Comparison of ENCODE assay signal across 13 mouse cellular contexts in the genomic region with DNA sequence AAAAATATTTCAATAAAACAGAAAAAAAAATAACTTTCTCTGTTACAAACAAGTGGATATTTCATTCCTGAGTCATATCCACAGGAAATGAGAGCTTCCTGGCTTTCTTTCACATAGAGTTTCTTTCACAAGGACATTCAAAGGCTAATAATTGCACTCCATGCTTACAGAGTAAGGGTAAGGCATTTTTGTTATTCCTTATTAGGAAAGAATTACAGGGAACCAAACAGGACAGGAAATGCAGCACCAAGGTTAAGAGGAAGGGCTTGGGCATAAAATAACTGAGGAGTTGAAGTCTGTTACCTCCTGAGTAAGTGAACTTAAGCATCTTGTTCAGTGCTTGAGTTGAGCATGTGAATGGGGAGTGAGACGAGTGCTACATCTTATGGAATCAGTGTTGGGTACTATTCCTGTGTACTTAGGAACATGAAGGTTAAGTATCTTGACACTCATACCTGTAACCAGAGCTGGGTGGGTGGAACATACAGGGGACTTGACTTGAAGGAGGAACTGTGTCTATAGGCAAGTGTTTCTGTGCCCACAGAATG. TPM values are rescaled to one million over a fixed set of nuclear protein-coding genes. Genes with fewer than 3 reads are reported as not detected.
A peak's percentile ranks its signal among the peaks of the same experiment; 100 is the strongest.
DNase-seq lines count a peak whose midpoint lies in the region; ATAC-seq lines count a peak whose summit lies in the region.
"Had no signal": no experiment of that assay in that cellular context is flagged by ENCODE, and none has a peak within 500 bp of the region (broad histone marks: within the 10 kb centered on the region; RNA-seq: fewer than 3 reads in every experiment).

No protein-coding gene starts in this region.

- H3K4me3 ChIP-seq in heart, embryonic 12.5 days, result no peak overlapping the region
- no peak overlapping the region for H3K4me3 ChIP-seq in heart, embryonic 13.5 days
- H3K4me3 ChIP-seq in neural tube, embryonic 15.5 days (replicated peaks), result no peak overlapping the region
- H3K4me3 ChIP-seq: forebrain, embryonic 12.5 days; midbrain, embryonic 10.5 days had no signal

- 59% methylated on average over 1 of the region's 1 CpGs for WGBS in heart, embryonic 12.5 days
- 49% methylated on average over 1 of the region's 1 CpGs for WGBS in heart, embryonic 13.5 days
- WGBS in neural tube, embryonic 15.5 days, result 84% methylated on average over 1 of the region's 1 CpGs

- no peak for DNase-seq in heart, postnatal 10 days
- DNase-seq in lung, postnatal 25 days (ENCODE audit: low spot score), result peak; percentile 17
- DNase-seq in lung, postnatal 10 days, result no peak
- DNase-seq in left cerebral cortex, postnatal 25 days (ENCODE audit: low spot score in 2 of 2), result no peak
- DNase-seq in urinary bladder, postnatal 25 days (ENCODE audit: low spot score), result no peak
- DNase-seq: cerebellum, postnatal 25 days; gastrocnemius, postnatal 36 days had no signal

- intact Hi-C loops in heart, postnatal 10 days (cut with DNase I), result no loop called here
- intact Hi-C loops in left cerebral cortex, postnatal 25 days (cut with DNase I), result no loop called here

- no peak overlapping the region for H3K4me2 ChIP-seq in heart, embryonic 12.5 days
- peak overlapping the region; percentile 4; the same call in 1 of the 2 replicates for H3K4me2 ChIP-seq in heart, embryonic 13.5 days
- H3K4me2 ChIP-seq in neural tube, embryonic 15.5 days, result no peak overlapping the region
- H3K4me2 ChIP-seq: forebrain, embryonic 12.5 days had no signal

- H3K4me1 ChIP-seq in heart, embryonic 12.5 days (replicated peaks), result 0 out of 2 replicates have a peak, but pooled peaks cover 10% of the 10 kb centered on the region
- H3K4me1 ChIP-seq in heart, embryonic 13.5 days, result peaks cover 14% of the 10 kb centered on the region
- H3K4me1 ChIP-seq in neural tube, embryonic 15.5 days, result no peaks in the 10 kb centered on the region

- no peaks in the 10 kb centered on the region for H3K9me3 ChIP-seq in heart, embryonic 12.5 days (replicated peaks)
- no peaks in the 10 kb centered on the region for H3K9me3 ChIP-seq in heart, embryonic 13.5 days
- no peaks in the 10 kb centered on the region for H3K9me3 ChIP-seq in neural tube, embryonic 15.5 days (replicated peaks)
- H3K9me3 ChIP-seq: forebrain, embryonic 12.5 days; midbrain, embryonic 10.5 days had no signal

- H3K27ac ChIP-seq in heart, embryonic 12.5 days (ENCODE audit: poor library complexity, severe bottlenecking), result peak overlapping the region; percentile 64
- peak overlapping the region; percentile 73 for H3K27ac ChIP-seq in heart, embryonic 13.5 days (replicated peaks)
- H3K27ac ChIP-seq in neural tube, embryonic 15.5 days (replicated peaks), result 0 out of 2 replicates have a peak overlapping the region, but pooled peaks have one; percentile 18
- H3K27ac ChIP-seq: forebrain, embryonic 12.5 days had no signal

- H3K36me3 ChIP-seq in heart, embryonic 12.5 days, result no peaks in the 10 kb centered on the region
- no peaks in the 10 kb centered on the region; the same call in 1 of the 2 replicates for H3K36me3 ChIP-seq in heart, embryonic 13.5 days
- no peaks in the 10 kb centered on the region for H3K36me3 ChIP-seq in neural tube, embryonic 15.5 days
- H3K36me3 ChIP-seq: forebrain, embryonic 12.5 days; midbrain, embryonic 10.5 days had no signal

- no peak for ATAC-seq in heart, embryonic 12.5 days (ENCODE audit: insufficient number of reproducible peaks, low FRiP score)
- ATAC-seq in heart, embryonic 13.5 days (ENCODE audit: extremely low read depth, insufficient number of reproducible peaks, low FRiP score, low TSS enrichment), result no peak
- ATAC-seq in neural tube, embryonic 15.5 days (ENCODE audit: low FRiP score), result no peak

- H3K9ac ChIP-seq in heart, embryonic 12.5 days, result no peak overlapping the region
- H3K9ac ChIP-seq in heart, embryonic 13.5 days, result no peak overlapping the region; the same call in 1 of the 2 replicates
- no peak overlapping the region for H3K9ac ChIP-seq in neural tube, embryonic 15.5 days (replicated peaks)
- H3K9ac ChIP-seq: forebrain, embryonic 12.5 days had no signal

- H3K27me3 ChIP-seq in heart, embryonic 12.5 days (replicated peaks), result no peaks in the 10 kb centered on the region
- no peaks in the 10 kb centered on the region for H3K27me3 ChIP-seq in heart, embryonic 13.5 days (replicated peaks)
- no peaks in the 10 kb centered on the region for H3K27me3 ChIP-seq in neural tube, embryonic 15.5 days (replicated peaks)
- H3K27me3 ChIP-seq: CH12.LX; forebrain, embryonic 12.5 days had no signal

RNA-seq across cellular contexts. Expression of a gene that starts 12.8 kb away (rescaled TPM):
- polyA plus RNA-seq in heart, embryonic 12.5 days (2016; fragmentation: Nextera tagmentation; extraction: Ambion mirVana), result 166 and 176 TPM in 2 replicates
- 100 to 1,000 TPM; 107 to 124 TPM for total RNA-seq in heart, postnatal 10 days (2021)
- 205 and 242 TPM in 2 replicates for polyA plus RNA-seq in heart, embryonic 13.5 days (2015; fragmentation: Nextera tagmentation; extraction: Ambion mirVana)
- 31.1 and 42.5 TPM in 2 replicates for polyA plus RNA-seq in neural tube, embryonic 15.5 days (2015; fragmentation: Nextera tagmentation; extraction: Ambion mirVana)
- total RNA-seq in left cerebral cortex, postnatal 25 days (2021), result 10 to 100 TPM; 10.5 to 16.9 TPM
- total RNA-seq: CH12.LX had no signal

Comparison
In these comparisons a context has a peak if more than half of its experiments do, and no peak if none do; other contexts are left out.
1. H3K27ac ChIP-seq: peak in every context shown above with its lines; median percentile 73 in heart, embryonic 13.5 days; 64 in heart, embryonic 12.5 days; 18 in neural tube, embryonic 15.5 days.